Mouse (Mus musculus): ENCODE data around the gene Zbtb20. TPM values are rescaled to one million over a fixed set of nuclear protein-coding genes. Genes with fewer than 3 reads are reported as not detected.

Gene Zbtb20
- polyA plus RNA-seq, 1 experiment from 2014 or later = 6.6 TPM

GRCm38 (mm10) chr16:43098666-43099065, 223.0 kb downstream of the Zbtb20 start:
- H3K27me3 ChIP-seq (replicated peaks; ENCODE audit: control insufficient read depth, insufficient read depth, low read length) = no peaks in the 10 kb centered on the region
- H3K4me2 ChIP-seq = no peak overlapping the region
- WGBS = 80% methylated on average over 5 of the region's 5 CpGs
- H3K27ac ChIP-seq (ENCODE audit: low read depth, low read length) = no peak overlapping the region
- H3K36me3 ChIP-seq (ENCODE audit: control insufficient read depth, insufficient read depth, low read length) = no peaks in the 10 kb centered on the region
- no peaks in the 10 kb centered on the region for H3K4me1 ChIP-seq (replicated peaks; ENCODE audit: control insufficient read depth, insufficient read depth, low read length)
- H3K9me3 ChIP-seq (ENCODE audit: control insufficient read depth, low read length) = no peaks in the 10 kb centered on the region
- H3K9ac ChIP-seq (ENCODE audit: low read depth, low read length) = no peak overlapping the region
- DNase-seq (ENCODE audit: low spot score) = no peak
- no peak for ATAC-seq (replicated peaks; ENCODE audit: low FRiP score)
- H3K4me3 ChIP-seq (ENCODE audit: low read depth, low read length) = no peak overlapping the region

- Histone ChIP-seq H3K36me3 (ENCODE audit: control insufficient read depth, insufficient read depth, low read length) (no peaks in the 10 kb centered on the region), H3K4me2 (no peak overlapping the region), H3K9ac (ENCODE audit: low read depth, low read length) (no peak overlapping the region), H3K9me3 (ENCODE audit: control insufficient read depth, low read length) (no peaks in the 10 kb centered on the region), H3K4me1 (replicated peaks; ENCODE audit: control insufficient read depth, insufficient read depth, low read length) (no peaks in the 10 kb centered on the region), H3K27me3 (replicated peaks; ENCODE audit: control insufficient read depth, insufficient read depth, low read length) (no peaks in the 10 kb centered on the region), H3K27ac (ENCODE audit: low read depth, low read length) (no peak overlapping the region), H3K4me3 (ENCODE audit: low read depth, low read length) (no peak overlapping the region)
- DNase-seq (ENCODE audit: low spot score) (no peak), ATAC-seq (replicated peaks; ENCODE audit: low FRiP score) (no peak)
- WGBS = 67% methylated on average over 1 of the region's 1 CpGs
These were observed 235.6 kb downstream of the Zbtb20 start for GRCm38 (mm10) chr16:43111288-43111687.

GRCm38 (mm10) chr16:43113968-43114367, 238.3 kb downstream of the Zbtb20 start:
- Histone ChIP-seq H3K4me1 (replicated peaks; ENCODE audit: control insufficient read depth, insufficient read depth, low read length) (no peaks in the 10 kb centered on the region), H3K27me3 (replicated peaks; ENCODE audit: control insufficient read depth, insufficient read depth, low read length) (no peaks in the 10 kb centered on the region), H3K36me3 (ENCODE audit: control insufficient read depth, insufficient read depth, low read length) (no peaks in the 10 kb centered on the region), H3K4me2 (no peak overlapping the region), H3K4me3 (ENCODE audit: low read depth, low read length) (no peak overlapping the region), H3K9me3 (ENCODE audit: control insufficient read depth, low read length) (no peaks in the 10 kb centered on the region), H3K9ac (ENCODE audit: low read depth, low read length) (no peak overlapping the region), H3K27ac (ENCODE audit: low read depth, low read length) (no peak overlapping the region)
- DNase-seq (ENCODE audit: low spot score) = no peak
- WGBS = 71% methylated on average over 1 of the region's 1 CpGs
- no peak for ATAC-seq (replicated peaks; ENCODE audit: low FRiP score)

- no peak for ATAC-seq (replicated peaks; ENCODE audit: low FRiP score)
- Histone ChIP-seq H3K9me3 (ENCODE audit: control insufficient read depth, low read length) (no peaks in the 10 kb centered on the region), H3K4me2 (no peak overlapping the region), H3K4me1 (replicated peaks; ENCODE audit: control insufficient read depth, insufficient read depth, low read length) (no peaks in the 10 kb centered on the region), H3K9ac (ENCODE audit: low read depth, low read length) (no peak overlapping the region), H3K27ac (ENCODE audit: low read depth, low read length) (no peak overlapping the region), H3K36me3 (ENCODE audit: control insufficient read depth, insufficient read depth, low read length) (no peaks in the 10 kb centered on the region), H3K4me3 (ENCODE audit: low read depth, low read length) (no peak overlapping the region), H3K27me3 (replicated peaks; ENCODE audit: control insufficient read depth, insufficient read depth, low read length) (no peaks in the 10 kb centered on the region)
- 82% methylated on average over 4 of the region's 4 CpGs for WGBS
- no peak for DNase-seq (ENCODE audit: low spot score)
These were observed 254.3 kb downstream of the Zbtb20 start for GRCm38 (mm10) chr16:43129966-43130365.

- H3K4me2 ChIP-seq = no peak overlapping the region
- no peaks in the 10 kb centered on the region for H3K36me3 ChIP-seq (ENCODE audit: control insufficient read depth, insufficient read depth, low read length)
- H3K27me3 ChIP-seq (replicated peaks; ENCODE audit: control insufficient read depth, insufficient read depth, low read length) = no peaks in the 10 kb centered on the region
- H3K9ac ChIP-seq (ENCODE audit: low read depth, low read length) = no peak overlapping the region
- DNase-seq (ENCODE audit: low spot score) (no peak), ATAC-seq (replicated peaks; ENCODE audit: low FRiP score) (no peak)
- no peak overlapping the region for H3K27ac ChIP-seq (ENCODE audit: low read depth, low read length)
- H3K4me3 ChIP-seq (ENCODE audit: low read depth, low read length) = no peak overlapping the region
- no peaks in the 10 kb centered on the region for H3K9me3 ChIP-seq (ENCODE audit: control insufficient read depth, low read length)
- WGBS = 72% methylated on average over 6 of the region's 6 CpGs
- no peaks in the 10 kb centered on the region for H3K4me1 ChIP-seq (replicated peaks; ENCODE audit: control insufficient read depth, insufficient read depth, low read length)
These were observed 254.9 kb downstream of the Zbtb20 start for GRCm38 (mm10) chr16:43130583-43130982.

- H3K27me3 ChIP-seq (replicated peaks; ENCODE audit: control insufficient read depth, insufficient read depth, low read length) = no peaks in the 10 kb centered on the region
- H3K4me2 ChIP-seq = no peak overlapping the region
- no peak for DNase-seq (ENCODE audit: low spot score)
- H3K4me3 ChIP-seq (ENCODE audit: low read depth, low read length) = no peak overlapping the region
- H3K27ac ChIP-seq (ENCODE audit: low read depth, low read length) = no peak overlapping the region
- H3K4me1 ChIP-seq (replicated peaks; ENCODE audit: control insufficient read depth, insufficient read depth, low read length) = no peaks in the 10 kb centered on the region
- ATAC-seq (replicated peaks; ENCODE audit: low FRiP score) = no peak
- H3K9me3 ChIP-seq (ENCODE audit: control insufficient read depth, low read length) = no peaks in the 10 kb centered on the region
- no peaks in the 10 kb centered on the region for H3K36me3 ChIP-seq (ENCODE audit: control insufficient read depth, insufficient read depth, low read length)
- H3K9ac ChIP-seq (ENCODE audit: low read depth, low read length) = no peak overlapping the region
These were observed 255.4 kb downstream of the Zbtb20 start for GRCm38 (mm10) chr16:43131077-43131476.

GRCm38 (mm10) chr16:43168506-43168905, 292.8 kb downstream of the Zbtb20 start:
- DNase-seq (ENCODE audit: low spot score) = no peak
- H3K9ac ChIP-seq (ENCODE audit: low read depth, low read length) = no peak overlapping the region
- H3K9me3 ChIP-seq (ENCODE audit: control insufficient read depth, low read length) = no peaks in the 10 kb centered on the region
- H3K4me2 ChIP-seq = no peak overlapping the region
- WGBS = 72% methylated on average over 4 of the region's 4 CpGs
- no peak overlapping the region for H3K4me3 ChIP-seq (ENCODE audit: low read depth, low read length)
- H3K36me3 ChIP-seq (ENCODE audit: control insufficient read depth, insufficient read depth, low read length) = no peaks in the 10 kb centered on the region
- no peaks in the 10 kb centered on the region for H3K27me3 ChIP-seq (replicated peaks; ENCODE audit: control insufficient read depth, insufficient read depth, low read length)
- no peaks in the 10 kb centered on the region for H3K4me1 ChIP-seq (replicated peaks; ENCODE audit: control insufficient read depth, insufficient read depth, low read length)
- H3K27ac ChIP-seq (ENCODE audit: low read depth, low read length) = no peak overlapping the region
- ATAC-seq (replicated peaks; ENCODE audit: low FRiP score) = no peak

- Histone ChIP-seq H3K4me2 (no peak overlapping the region), H3K27me3 (replicated peaks; ENCODE audit: control insufficient read depth, insufficient read depth, low read length) (no peaks in the 10 kb centered on the region), H3K9me3 (ENCODE audit: control insufficient read depth, low read length) (no peaks in the 10 kb centered on the region), H3K4me1 (replicated peaks; ENCODE audit: control insufficient read depth, insufficient read depth, low read length) (no peaks in the 10 kb centered on the region), H3K27ac (ENCODE audit: low read depth, low read length) (no peak overlapping the region), H3K4me3 (ENCODE audit: low read depth, low read length) (no peak overlapping the region), H3K9ac (ENCODE audit: low read depth, low read length) (no peak overlapping the region), H3K36me3 (ENCODE audit: control insufficient read depth, insufficient read depth, low read length) (no peaks in the 10 kb centered on the region)
- no peak for DNase-seq (ENCODE audit: low spot score)
- 80% methylated on average over 2 of the region's 2 CpGs for WGBS
- ATAC-seq (replicated peaks; ENCODE audit: low FRiP score) = no peak
These were observed 293.7 kb downstream of the Zbtb20 start for GRCm38 (mm10) chr16:43169273-43169905.

GRCm38 (mm10) chr16:43172139-43172538, 296.5 kb downstream of the Zbtb20 start:
- H3K27me3 ChIP-seq (replicated peaks; ENCODE audit: control insufficient read depth, insufficient read depth, low read length) = no peaks in the 10 kb centered on the region
- H3K4me2 ChIP-seq = no peak overlapping the region
- no peaks in the 10 kb centered on the region for H3K9me3 ChIP-seq (ENCODE audit: control insufficient read depth, low read length)
- 70% methylated on average over 2 of the region's 2 CpGs for WGBS
- no peak overlapping the region for H3K27ac ChIP-seq (ENCODE audit: low read depth, low read length)
- H3K4me3 ChIP-seq (ENCODE audit: low read depth, low read length) = no peak overlapping the region
- no peaks in the 10 kb centered on the region for H3K36me3 ChIP-seq (ENCODE audit: control insufficient read depth, insufficient read depth, low read length)
- no peak for DNase-seq (ENCODE audit: low spot score)
- no peak overlapping the region for H3K9ac ChIP-seq (ENCODE audit: low read depth, low read length)
- H3K4me1 ChIP-seq (replicated peaks; ENCODE audit: control insufficient read depth, insufficient read depth, low read length) = no peaks in the 10 kb centered on the region
- no peak for ATAC-seq (replicated peaks; ENCODE audit: low FRiP score)

Measured in liver, embryonic 11.5 days (tissue).